Mouse (Mus musculus): ENCODE results near the gene Sh3kbp1.

- TF ChIP-seq CTCF (IDR thresholded peaks at IDR 0.05; ENCODE audit: borderline replicate concordance, insufficient read depth, low read depth, low read length) (no peak), POLR2A (IDR thresholded peaks at IDR 0.05; ENCODE audit: borderline replicate concordance, insufficient read depth, low read length) (no peak)
Observed at GRCm38 (mm10) chrX:159765850-159766249, 138.8 kb downstream of the Sh3kbp1 start.

Data from cerebellum, adult 2 months (tissue).